Mouse (Mus musculus): ENCODE data around the gene Myog. TPM values are rescaled to one million over a fixed set of nuclear protein-coding genes. Genes with fewer than 3 reads are reported as not detected.

The Myog gene
- total RNA-seq, 2 experiments from 2014 or later, result 2.0 to 9.6 TPM

DNA sequence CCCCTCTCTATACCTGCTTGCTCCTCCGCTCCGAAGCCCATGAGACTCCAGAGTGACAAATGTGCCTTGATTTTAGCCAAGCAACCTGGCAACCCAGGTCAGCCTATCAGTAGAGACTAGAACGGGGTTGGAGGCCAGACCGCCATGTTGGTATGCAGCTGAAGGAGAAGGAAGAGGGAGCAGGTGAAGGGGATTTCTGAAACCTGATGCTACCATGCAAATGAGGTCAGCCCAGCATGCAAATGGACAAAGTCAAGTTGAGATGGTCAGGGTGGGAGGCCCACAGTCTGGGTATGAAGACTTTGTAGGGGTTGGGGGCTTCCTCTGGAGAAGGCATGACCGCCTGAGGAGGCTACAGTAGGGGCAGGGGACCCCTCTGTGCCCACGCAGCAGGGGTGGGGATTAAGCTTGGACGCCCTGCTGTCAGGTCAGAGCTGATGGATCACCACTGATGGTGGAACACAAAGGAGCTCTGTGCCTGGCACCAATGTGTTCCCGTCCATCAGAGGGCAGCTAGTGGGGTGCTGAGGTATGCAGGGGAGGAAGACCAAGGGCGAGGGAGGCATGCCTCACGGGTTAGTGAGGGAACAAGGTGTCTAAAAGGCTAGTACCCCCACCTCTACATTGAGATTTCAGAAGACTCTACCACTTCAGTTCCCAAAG lies 4.2 kb upstream of the Myog start:
- no peak for DNase-seq

DNA sequence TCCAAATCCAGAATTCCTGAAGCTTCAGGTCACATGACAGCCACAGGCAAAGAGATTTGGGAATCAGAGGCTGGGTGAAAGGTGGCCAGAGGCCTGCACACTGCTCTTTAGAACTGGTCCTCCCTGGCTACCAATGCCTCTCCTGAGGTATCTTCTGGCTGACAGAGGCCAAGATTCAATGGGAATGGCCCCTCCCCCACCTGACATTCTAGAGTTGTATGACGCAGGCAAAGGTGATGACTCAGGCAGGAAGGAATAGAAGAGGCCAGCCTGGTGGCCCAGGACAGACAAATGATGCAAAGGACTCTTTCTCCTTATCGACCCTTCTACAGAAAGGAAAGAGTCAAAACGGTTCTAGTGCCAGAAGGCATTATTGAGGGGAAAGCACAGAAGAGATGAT lies 1.6 kb upstream of the Myog start:
- DNase-seq, result no peak

DNA sequence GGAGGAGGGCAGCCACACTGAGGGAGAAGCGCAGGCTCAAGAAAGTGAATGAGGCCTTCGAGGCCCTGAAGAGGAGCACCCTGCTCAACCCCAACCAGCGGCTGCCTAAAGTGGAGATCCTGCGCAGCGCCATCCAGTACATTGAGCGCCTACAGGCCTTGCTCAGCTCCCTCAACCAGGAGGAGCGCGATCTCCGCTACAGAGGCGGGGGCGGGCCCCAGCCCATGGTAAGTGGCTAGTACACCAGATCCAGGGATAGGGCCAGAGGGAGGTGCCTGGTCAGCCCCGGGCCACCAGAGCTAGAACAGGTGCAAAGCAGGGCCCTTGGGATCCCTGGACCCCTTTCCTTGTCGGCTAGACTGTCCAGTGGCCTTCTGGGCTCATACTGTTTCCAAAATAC lies 511 bp downstream of the Myog start:
- no peak for DNase-seq

DNA sequence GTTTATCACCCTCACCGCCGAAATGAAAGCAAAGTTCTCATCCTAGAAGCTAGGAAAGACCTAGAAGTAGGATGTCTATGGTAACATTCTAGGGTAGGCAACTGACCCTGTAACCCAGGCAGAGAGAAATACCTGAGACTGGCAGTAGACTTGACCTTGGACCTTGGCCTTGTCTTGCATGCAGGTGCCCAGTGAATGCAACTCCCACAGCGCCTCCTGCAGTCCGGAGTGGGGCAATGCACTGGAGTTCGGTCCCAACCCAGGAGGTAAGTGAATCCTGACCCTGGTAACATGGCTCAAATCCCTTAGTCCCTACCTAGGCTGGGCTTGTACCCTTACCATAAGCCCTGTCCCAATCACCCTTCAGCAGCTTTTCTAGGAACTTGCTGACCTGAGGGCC lies 1.1 kb downstream of the Myog start:
- DNase-seq, result peak; percentile 42

DNA sequence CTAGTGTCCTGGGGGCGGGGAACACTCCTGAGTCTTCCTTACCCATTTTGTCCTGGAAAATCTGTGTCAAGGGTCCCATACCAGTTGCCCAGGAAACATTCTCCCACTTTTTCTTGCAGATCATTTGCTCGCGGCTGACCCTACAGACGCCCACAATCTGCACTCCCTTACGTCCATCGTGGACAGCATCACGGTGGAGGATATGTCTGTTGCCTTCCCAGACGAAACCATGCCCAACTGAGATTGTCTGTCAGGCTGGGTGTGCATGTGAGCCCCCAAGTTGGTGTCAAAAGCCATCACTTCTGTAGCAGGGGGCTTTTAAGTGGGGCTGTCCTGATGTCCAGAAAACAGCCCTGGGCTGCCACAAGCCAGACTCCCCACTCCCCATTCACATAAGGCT lies 1.8 kb downstream of the Myog start:
- no peak for DNase-seq

DNA sequence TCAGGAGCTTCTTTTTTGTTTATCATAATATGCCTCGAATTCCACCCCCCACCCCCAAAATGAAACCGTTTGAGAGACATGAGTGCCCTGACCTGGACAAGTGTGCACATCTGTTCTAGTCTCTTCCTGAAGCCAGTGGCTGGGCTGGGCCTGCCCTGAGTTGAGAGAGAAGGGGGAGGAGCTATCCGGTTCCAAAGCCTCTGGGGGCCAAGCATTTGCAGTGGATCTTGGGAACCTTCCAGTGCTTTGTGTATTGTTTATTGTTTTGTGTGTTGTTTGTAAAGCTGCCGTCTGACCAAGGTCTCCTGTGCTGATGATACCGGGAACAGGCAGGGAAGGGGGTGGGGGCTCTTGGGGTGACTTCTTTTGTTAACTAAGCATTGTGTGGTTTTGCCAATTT lies 2.3 kb downstream of the Myog start:
- DNase-seq, result peak; percentile 43

DNA sequence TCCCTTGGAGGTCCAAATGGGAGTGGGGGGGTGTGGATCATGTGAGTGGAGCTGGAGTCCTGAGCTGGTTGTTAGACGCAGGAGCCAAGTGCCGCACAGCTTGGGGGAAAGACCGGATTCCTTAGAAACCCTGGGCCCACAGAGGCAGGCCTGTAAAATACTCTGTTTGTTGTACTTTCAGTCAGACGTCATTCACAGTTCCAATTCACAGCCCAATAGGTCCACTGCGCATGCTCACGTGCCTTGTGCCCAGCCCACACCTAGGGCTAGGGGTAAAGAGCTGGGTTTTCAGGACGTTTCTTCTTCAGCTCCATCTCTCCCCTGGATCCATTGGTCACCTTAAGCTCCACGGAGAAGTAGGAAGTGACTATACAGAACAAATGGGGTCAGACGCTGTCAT lies 2.8 kb downstream of the Myog start:
- DNase-seq, result no peak

DNA sequence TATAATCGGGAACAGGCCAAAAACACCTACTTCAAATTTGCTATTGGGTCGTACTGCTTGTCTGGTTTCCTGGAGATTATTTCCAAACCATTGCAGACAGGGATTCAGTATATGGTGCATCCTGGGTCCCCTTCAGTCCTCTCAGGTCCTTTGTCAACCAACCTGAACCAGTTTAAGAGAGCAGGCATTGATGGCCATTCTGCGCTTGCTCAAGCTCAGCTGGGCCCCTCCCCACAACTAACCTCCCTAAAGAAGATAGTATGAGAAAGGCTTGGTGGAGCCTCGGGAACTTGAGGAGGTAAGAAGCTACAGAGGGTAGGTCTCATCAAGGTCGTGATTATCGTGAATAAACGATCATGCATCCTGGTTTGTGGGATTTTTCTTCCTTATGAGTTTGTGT lies 3.5 kb downstream of the Myog start:
- DNase-seq, result no peak

DNA sequence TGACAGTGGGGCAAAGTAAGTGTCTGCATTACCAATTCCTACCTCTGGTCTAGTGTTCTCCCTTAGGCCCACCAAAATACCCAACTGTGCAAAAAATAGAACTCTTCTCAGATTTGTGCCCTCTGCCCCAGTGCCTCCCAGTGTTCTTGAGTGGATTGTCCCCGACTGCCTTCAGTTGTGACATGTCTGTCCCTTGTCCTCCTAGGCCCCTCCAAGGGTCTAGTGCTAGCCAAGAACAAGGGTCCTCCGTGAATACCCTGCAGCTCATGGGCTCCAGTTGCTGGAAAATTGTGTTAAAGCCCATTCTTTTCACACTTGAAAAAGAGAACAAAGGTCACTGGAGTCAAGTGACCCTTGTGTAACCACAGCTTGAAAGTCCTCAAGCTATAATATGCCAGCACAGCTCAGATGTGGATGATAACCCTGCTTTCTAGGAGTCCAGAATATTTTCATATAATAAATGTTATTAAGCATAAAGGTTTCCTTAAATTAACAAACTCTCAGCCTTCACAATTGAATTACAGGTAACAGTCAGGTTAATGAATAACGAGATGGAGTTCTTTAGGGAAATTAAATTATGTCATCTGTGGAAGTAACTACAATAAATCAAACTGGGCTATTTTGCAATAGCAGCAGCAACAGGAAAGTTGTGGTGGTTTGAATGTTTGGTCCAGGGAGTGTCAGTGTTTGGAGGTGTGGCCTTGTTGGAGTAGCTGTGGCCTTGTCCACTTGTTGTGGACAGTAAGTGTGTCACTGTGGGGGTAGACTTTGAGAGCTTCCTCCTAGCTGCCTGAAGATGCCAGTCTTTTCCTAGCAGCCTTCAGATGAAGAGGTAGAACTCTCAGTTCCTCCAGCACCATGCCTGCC lies 4.2 kb downstream of the Myog start:
- peak; percentile 38 for DNase-seq

DNA sequence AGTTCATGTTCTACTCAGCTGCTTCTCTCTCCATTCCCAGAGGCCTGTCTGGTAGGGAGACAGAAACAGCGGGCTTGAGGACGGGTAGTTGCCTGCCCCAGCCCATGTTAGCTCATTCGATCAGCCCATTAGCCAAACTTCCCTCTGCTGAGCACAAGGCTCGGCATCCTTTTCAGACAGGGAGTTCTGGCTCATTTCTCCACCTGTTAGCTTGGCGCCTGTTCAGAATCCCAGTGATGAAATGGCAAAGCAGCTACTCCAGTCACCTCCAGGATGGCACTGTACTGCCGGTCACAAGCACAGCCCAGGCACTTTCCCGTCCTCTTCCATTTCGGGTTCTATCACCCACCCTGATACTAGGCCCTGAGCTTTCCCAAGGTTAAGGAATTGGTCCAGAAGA lies 7.5 kb downstream of the Myog start:
- no peak for DNase-seq

DNA sequence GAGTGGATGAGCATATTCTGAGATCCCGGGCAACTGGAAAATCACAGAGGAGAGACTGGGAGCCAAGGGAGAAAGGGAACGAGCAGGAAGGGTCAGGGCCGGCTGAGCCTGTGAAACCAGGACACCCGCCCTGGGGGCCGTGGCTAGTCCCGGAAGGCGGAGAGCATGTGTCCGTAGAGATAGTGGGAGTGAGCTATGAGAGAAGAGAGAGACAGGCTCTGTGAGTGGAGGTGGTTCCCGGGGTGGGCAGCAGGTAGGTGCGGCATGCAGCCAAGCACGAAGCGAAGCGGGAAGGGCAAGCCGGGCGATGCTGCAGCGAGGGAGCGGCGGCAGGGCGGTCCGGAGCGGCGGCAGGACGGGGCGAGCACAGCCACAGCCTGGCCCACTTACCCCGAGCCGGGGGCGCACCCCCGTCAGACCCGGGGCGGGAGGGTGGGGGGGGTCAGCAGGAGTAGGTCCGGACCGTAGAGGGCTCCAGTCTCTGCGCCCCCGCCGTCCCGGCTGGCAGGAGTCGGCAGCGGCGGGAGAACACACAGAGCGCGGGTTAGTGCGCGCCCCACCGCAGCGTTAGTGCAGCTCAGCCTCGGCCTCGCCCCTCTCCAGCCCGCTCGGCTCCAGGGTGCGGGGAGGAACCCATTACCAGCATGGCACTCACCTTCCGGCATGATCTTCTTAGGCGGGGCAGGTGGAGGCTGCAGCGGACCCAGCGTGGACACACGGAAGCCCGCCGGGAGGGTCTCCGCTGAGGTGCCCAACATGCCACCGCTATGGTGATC lies 9.0 kb downstream of the Myog start:
- DNase-seq, result peak; percentile 49

DNA sequence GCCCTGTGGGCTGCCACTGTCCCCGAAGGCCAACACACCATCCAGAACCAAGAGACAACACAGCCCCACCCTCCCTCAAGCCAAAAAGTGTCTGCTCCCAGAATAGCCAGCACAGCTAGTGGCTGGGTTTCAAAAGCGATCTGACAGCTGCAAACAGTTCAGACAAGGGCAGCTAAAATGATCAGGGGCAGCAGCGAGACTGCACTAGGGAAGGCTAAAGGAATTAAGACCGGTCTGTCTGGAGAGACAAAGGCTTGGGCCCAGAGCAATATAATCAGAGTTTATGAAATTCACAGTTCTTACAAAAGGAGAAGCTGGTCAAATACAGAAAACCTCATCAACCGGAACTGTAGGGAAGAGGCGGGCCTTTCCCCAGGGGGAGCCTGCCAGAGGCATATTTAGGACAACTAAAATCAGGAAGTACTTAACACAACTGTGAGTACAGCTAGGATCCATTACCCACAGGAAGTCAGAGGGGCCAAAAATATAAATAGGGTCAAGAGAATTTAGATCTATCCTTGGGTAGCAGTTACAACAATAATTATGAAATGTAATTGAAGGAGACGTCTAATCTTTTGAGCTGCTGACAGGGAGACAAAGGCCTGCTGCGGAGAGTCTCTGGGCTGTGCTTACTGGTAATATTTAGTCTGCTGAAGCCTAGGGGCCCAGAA lies 12.9 kb downstream of the Myog start:
- peak; percentile 57 for DNase-seq

DNA sequence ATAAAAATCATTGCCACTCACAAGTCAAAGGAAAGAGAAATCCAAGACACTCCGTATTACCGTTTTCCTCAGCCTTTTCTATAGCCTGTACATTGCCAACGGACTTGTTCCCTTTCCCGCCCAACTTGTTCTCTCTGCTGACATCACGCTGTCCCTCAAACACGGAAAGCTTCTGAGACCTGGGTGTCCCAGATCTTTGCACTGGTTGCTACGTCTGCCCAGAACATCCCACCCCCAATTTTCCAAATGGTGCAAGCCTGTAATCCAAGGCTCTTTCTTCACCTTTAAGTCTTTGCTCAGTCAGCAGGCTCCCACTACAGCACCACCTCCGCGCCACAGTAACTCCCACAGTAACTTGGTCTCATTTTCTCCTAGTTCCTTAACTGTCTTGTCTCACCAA lies 15.2 kb downstream of the Myog start:
- DNase-seq, result no peak

DNA sequence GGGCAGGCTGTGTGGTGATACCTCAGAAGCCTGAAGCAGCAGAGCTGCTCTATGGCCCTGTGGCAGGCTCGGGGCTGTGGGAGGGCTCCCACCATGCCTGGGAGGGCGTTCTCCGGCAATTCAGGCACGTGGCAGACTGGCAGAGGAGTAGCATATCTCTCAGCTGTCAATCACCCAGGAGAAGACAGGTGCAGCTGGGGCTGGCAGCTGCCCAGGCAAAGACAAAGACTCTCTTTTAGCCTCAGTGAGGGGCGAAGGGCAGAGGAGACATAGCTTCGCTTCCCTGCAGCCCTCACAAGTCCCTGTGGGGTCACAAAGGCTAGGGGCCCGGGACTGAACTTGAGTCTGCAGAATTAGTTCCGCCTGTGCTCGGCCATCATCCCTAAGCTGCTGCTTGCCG lies 17.6 kb downstream of the Myog start:
- DNase-seq, result no peak

DNA sequence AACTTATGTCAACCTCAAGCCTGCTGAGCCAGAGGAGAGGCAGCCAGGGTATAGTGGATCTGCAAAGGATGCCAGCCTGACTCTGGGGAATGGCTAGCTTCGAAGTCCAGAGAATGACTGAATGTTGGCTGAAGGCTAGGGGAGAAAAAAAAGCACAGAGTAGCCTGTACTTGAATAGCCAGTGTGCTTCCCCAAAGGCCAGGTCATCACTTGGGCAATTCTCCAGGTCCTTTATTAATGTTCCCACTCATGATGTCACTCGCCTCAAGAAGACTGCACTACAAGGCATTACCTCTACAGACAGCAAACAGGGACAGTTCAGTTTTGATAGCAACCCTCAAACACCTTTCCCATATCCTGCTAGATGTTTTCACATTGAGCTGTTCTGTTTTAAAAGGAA lies 20.5 kb downstream of the Myog start:
- DNase-seq, result no peak

DNA sequence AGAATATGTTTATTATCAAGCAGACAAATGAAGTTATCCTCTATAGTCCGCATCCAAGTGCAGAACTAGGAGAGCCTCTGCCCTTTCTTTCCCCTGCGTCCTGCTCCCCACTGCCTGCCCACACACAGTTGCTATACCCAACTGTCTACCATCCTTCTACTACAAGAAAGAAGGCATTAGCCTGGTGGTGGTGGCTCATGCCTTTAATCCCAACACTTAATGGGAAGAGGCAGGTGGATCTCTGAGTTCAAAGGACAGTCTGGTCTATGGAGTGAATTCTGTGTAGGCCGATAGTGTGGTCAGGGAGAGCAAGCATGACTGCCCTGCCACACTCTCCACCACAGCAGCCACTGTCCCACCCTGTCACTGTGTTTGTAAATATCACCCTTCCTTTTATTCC lies 20.9 kb downstream of the Myog start:
- no peak for DNase-seq

DNA sequence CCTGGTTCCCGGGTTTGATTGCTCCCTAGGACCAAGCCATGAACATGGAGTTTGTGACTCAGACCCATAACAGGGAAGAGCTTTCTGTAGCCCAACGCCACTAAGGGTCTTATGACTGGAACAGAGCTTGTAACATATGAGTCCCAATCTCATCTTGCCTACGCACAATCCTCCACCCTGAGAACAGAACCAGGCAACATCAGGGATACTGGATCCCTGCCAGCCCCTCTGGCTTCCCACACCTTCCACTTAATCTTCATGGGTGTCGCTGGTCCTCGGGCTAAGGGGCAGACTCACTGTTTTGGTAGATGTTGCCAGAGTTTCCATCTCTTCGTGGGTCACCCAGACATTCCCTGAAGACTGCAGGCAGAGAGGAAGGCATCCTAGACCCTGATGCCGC lies 22.0 kb downstream of the Myog start:
- no peak for DNase-seq

DNA sequence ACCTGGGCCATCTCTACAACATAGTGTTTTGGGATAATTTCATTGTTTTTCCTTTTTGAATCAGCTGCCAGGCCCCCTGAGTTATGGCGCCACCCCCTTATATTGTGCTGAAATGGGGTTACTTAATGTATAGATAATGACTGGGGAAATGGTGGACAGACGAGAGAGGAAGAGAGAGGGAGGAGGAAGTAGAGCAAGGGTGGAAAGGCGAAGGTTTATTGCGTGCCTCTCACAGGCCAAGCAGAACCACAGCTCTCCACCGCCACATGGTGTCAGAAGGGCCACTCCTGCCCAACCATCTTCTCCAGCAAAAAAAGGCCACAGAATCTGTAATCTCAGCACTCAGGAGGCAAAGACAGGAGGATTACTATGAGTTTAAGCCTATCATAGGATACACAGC lies 25.4 kb downstream of the Myog start:
- no peak for DNase-seq

DNA sequence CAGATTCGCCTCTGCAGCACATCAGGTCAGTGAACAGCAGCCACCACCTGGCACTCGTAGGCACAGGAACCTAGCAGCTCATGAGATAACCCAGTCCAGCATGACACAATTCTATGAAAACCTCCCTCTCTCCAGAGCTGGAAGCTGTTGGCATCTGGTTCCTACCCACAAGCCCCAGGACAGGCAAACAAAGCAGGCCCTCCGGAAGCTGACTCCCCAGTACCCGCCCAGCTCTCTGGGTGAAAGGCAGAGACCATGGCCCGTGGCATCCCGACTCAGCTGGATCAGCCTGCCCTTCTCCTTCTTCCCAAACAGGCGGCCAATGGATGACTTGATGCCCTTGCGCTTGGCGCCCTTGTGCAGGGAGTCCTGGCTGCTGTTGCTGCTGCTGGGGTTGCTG lies 26.6 kb downstream of the Myog start:
- no peak for DNase-seq

DNA sequence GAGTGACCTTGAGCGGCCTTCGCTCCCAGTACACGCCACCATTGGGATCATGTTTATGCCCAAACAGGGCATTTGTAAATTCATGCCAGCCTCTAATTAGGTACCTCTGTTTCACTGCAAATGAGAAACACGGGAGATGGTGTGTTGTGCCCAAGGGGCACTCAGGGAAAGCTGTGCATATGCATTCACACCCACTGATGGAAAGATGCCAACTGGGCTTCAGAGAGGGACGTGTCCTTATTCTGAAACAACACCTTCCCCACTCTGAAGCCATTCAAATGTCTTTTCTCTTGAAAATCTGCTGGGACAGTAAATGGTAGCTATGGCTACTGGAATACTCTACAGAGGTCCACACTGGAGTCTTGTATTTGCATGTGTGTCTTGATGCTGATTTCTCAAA lies 28.5 kb downstream of the Myog start:
- DNase-seq, result no peak

DNA sequence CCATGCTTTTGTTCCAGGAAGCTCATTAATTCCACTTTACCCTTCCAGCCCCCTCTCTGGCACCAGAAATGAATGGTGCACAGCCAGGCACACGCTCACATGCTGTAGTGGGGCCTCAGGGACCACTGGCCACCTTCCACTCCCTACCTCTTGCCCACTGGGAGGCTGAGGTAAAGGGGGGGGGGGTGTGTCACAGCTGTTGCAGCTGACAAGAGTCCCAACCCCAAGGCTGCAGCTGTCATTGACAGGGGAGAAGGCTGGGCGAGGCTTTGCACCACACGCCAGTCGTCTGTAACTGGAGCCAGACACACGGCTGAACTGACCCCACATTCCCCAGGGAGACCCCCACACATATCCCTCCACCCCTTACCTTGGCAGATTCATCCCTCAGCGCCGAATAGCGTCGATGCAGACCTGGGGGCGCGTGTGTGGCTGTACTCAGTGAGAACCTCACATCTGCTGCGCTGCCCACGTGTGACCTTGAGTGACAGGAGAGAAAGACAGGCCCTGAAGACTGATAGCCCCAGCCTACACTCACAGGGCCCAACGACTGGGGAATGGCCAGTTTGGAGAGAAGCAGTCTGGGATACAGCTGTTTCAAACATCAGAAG lies 31.0 kb downstream of the Myog start:
- DNase-seq, result no peak

DNA sequence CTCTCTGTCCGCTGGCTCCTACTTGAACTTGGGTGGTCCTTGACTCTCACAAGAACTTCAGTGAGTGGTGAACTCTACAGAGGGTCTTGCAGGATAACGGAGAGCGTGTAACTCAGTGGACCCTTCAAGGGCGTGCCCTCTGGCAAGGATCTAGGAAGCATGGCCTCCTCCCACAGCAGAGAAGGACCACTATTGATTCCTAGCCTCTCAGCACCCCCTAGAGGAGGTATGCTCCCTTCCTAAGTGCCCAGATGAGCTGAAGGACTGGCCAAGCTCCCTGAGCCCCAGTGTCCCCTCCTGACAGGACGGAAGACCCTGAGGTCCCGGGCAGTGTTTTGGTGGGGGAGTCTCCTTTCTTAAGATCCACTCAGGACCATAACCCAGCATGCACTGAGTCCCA lies 32.8 kb downstream of the Myog start:
- DNase-seq, result peak; percentile 50
